Mouse (Mus musculus): ENCODE results near the gene Unc5cl. TPM values are rescaled to one million over a fixed set of nuclear protein-coding genes. Genes with fewer than 3 reads are reported as not detected.
"Not testable (repeated sequence)": the region's sequence is repeated elsewhere in the genome, so short reads cannot be mapped to it uniquely, and the experiment has no call there.

Unc5cl gene
- total RNA-seq, 2 experiments from 2014 or later: 47.0 to 60.7 TPM

DNA sequence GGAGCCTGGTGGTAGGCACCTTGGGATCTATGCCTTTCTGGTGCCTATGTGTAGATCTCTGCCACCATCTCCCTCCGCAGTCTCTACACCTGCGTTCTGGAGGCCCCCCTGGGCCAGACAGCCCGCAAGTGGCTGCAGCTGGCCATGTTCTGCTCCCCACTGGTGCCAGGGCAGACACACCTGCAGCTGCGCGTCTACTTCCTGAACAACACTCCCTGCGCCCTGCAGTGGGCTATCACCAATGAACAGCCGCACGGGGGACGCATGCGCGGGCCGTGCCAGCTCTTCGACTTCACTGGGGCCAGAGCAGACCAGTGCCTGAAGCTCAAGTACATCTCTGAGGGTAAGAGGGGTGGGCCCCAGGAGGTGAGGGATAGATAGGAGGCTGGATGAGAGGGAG, 7.4 kb downstream of the Unc5cl start:
- ATAC-seq (replicated peaks; ENCODE audit: low FRiP score, poor library complexity, severe bottlenecking): peak; percentile 64

DNA sequence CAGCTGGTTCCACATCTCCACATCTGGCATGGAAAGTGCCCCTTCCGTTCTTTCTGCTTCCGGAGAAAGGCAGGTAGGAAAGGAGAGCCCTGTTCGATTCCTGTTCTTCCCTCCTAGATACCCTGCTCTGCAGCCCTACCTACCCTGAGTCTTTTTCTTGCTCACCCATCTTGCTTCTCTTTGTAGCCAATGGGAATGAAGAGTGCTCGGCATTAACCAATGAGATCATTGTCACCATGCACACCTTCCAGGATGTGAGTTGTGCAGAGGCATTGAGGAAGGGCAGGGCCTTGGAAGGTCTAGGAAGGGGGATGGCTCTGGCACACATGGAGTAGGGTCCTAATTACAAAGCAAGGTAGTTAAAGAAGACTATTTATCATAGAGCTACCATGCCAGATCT, 8.7 kb downstream of the Unc5cl start:
- no peak for ATAC-seq (replicated peaks; ENCODE audit: low FRiP score, poor library complexity, severe bottlenecking)

DNA sequence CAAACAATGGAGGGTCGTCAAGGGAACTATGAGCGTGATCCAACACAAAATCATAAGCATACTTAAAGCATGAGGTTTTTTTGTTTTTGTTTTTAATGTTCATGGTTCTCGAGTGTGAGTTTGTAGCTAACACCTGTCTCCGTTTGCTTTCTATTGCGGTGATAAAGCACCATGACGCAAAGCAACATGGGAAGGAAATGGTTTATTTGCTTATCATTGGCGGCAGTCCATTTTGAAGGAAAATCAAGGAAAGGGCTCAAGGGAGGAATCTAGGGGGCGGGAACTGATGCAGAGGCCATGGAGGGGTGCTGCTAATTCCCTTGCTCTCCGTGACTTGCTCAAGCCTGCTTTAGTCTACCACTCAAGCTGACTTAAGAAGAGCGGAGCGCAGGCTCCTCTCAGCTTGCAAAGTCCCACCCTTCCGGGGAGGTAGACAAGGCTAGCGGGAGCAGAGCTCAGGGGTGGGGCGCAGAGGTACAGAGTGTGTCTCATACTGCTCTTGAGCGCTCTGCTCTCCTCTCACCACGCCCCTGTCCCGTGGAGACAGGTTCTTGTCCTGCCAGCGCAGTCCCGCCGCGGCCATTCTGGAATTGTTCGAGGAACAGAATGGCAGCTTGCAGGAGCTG, 12.2 kb downstream of the Unc5cl start:
- peak; percentile 70 for ATAC-seq (replicated peaks; ENCODE audit: low FRiP score, poor library complexity, severe bottlenecking)

DNA sequence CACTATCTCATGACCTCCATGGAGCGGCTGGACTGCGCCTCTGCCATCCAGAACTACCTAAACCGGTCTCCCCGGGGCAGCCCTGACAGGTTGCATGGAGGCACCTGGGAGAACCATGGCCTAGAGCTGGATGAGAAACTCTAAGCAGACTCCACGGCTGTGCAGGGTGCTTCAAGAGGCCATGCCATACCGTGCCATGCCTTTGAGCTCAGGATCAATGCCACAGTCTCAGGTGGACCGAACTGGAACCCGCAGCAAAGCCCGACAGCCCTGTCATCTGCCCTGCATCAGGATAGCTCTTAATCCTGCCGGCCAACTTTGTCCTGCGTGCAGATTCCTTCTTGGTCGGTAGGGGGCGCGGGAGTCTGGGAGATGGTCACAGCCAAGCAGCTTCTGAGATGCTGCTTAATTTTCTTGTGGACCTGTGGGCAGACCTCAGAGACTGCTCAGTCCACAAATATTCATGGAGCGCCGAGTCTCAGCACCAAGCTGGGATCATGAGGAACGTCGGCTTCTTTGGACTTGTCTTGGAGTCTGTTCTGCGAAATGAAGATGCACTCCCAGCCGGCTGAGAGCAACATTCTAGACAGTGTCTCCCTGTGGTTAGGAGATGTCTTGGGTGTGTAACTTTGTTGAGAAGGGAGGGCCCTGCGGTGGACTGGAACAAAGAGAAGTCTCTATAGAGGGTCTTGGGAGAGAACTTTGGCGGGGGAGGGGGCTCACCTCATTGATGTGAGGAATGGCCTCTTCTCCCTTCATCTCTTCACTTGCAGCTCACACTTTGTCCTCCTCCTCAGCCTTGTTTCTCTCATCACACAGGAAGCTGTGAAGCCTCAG, 12.9 kb downstream of the Unc5cl start:
- ATAC-seq (replicated peaks; ENCODE audit: low FRiP score, poor library complexity, severe bottlenecking): peak; percentile 86

DNA sequence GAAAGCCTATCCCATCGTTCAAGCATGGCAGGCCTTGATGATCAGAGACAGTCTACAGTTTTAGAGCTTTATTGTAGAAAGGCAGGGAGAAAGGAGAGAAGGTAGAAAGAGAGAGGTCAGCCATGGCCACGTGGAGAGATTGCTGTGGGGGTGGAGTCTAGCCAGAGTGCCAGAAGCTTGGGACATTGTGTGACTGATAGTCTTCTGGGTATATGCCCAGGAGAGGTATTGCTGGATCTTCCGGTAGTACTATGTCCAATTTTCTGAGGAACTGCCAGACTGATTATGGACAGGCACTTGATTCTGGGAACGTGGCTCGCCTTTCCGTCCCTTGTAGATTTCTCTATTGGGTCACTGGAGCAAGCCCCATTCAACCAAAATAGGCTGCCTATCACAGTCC, 19.6 kb downstream of the Unc5cl start:
- ATAC-seq (replicated peaks; ENCODE audit: low FRiP score, poor library complexity, severe bottlenecking): not testable (repeated sequence)

DNA sequence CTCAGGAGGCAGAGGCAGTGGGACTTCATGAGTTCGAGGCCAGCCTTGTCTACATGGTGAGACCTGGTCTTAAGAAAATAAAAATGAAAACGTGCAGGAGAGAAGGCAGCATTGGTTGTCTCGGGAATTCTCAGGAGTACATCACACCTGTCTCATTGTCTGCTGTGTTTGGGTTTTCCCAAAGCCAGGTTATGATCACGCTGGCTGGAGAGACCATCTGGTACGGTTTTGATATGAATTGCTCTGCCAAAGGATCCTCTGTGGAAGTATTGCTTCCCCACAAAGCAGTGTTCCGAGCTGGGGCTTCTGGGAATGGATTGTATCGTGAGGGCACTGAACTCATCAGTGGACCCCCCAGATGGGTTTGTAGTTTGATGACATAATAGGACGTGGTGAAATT, 20.7 kb downstream of the Unc5cl start:
- no peak for ATAC-seq (replicated peaks; ENCODE audit: low FRiP score, poor library complexity, severe bottlenecking)

DNA sequence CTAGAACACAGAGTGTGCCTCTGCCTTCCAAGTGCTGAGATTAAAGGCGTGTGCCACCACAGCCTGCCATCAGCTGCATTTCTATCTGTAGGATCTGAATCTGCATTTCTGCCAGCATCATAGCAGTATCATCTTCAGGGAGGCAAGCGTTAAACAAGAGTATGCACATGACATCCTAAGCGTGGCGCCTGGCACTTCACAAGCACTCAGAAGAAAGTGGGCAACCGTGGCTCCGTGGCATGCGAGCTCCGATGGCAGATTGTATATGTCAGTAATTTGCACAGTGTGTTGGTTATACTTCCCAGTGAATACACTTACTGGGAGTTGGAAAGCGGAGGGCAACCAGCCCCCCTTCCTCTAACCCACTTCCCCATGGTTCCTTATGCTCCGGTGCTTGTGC, 25.3 kb downstream of the Unc5cl start:
- ATAC-seq (replicated peaks; ENCODE audit: low FRiP score, poor library complexity, severe bottlenecking): no peak

DNA sequence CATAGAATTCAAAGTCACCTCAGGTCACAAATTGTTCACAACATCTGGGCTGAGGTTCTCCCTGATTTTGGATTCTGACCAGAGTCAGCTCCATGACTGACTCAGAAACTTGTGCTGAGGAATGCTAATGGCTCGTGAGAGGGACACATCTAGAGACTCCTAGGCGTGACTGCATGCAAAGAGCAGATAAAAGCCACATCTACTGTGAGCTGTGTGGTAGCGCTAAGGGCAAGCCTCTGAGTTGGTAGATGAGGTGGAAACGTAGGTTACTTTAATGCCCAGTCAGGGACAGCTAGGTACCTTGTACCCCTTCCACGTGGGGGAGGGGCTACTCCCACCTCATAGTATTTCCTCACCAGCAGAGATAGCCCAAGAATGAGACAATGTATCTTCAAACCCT, 29.1 kb downstream of the Unc5cl start:
- no peak; the same call in 1 of the 2 replicates for ATAC-seq (replicated peaks; ENCODE audit: low FRiP score, poor library complexity, severe bottlenecking)

DNA sequence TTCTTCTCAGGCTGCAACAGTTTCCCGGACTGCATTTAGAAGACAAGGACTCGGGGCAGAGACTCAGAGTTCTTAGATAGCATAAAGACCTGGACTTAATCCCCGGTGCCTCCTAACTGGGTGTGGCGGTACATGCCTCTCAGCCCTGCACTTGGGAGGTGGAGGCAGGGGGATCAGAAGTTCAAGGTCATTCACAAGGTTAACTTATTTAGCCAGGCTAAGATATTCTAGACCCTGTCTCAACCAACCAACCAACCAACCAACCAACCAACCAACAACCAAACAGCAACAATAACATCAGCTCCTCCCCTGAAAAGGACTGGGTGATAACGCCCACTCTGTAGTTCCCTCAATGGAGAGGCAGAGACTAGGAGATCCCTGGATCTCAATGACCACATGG, 29.5 kb downstream of the Unc5cl start:
- ATAC-seq (replicated peaks; ENCODE audit: low FRiP score, poor library complexity, severe bottlenecking): no peak

DNA sequence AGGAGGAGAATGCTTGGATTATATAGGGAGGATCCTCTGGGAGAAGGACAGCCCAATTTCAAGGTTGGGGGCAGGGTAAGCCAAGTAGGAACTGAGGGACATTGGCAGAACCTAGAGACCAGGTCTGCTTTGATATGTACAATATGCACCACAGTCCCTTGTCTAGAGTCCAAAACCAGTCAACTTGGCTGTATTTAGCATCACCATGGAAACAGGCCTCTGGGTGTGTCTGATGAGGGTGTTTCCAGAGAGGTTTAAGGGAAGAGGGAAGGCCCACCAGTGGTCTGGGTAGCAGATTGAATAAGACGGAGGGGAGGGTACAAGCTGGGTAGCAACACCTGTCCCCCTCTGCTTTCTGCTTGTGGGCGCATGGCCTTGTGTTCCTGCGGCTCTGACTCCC, 34.8 kb downstream of the Unc5cl start:
- ATAC-seq (replicated peaks; ENCODE audit: low FRiP score, poor library complexity, severe bottlenecking): no peak

DNA sequence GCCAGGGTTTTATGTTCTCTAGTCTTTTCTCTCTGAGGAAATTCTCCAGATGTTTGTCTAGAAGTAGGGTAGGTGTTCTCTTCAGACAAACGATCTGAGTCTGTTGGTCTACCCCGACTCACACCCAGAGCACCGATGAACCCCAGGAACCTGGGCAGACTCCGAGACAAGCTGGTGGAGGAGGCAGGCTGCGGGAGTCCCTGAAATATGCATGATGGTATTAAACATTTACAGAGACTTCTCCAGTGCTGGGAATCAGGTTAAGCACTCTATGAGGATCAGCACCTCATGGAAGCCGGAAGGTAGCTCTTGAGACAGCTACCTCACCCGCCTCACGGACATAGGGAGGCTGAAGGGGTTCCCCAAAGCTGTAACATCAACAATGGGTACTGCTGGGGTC, 37.9 kb downstream of the Unc5cl start:
- no peak for ATAC-seq (replicated peaks; ENCODE audit: low FRiP score, poor library complexity, severe bottlenecking)

DNA sequence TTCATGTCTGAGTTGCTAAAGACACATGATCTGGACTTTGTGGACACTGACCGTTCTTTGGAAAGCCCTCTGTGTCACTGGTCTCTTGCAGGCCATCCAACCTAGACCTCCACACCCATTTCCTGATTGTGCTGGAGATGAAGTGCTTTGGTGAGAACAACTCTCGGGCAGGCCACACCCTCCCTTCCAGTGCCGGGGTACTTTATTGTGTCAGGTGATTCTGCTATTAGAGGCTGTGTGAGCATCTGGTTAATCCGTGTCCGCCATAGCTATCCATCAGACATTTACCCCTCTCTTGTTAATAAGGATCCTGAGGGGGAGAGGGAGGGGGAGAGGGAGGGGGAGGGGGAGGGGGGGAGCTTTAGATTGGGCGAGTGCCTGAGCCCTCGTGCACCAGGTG, 38.9 kb downstream of the Unc5cl start:
- no peak for ATAC-seq (replicated peaks; ENCODE audit: low FRiP score, poor library complexity, severe bottlenecking)

DNA sequence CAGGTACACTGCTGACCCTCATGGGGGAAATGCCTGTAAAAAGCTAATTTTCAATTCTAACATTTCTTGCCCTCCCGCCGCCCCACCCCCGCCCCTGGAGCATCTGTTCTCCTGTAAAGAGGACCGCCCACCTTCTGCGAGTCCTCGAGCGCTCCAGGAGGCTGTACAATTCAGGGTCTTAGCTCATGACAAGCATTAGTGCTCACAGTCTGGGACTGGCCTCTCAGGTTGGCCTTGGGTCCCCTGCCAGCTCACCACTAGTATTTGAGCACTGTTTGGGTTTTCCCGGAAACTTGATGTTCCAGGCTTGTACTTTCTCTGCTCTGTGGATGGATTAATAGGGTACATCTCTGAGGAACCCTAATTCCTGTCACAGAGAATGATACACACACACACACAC, 39.3 kb downstream of the Unc5cl start:
- no peak for ATAC-seq (replicated peaks; ENCODE audit: low FRiP score, poor library complexity, severe bottlenecking)

DNA sequence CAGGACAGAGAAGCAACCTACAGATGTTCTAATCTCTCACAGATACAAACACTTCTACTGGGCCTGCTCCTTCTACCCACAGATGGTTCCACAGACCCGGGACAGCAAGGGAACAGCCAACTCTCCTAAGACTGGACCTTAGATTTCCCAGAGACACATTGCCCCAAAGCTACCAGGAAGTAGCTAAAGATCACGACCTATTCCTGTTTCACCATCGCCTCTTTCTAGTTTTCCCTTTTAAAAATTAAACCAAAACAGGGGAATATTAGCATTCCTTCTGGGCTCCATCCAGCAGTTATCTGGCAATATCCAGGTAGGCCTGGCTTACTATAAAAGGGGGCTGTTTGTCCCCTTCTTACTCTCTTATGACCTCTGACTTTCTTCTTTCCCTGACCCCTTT, 43.3 kb downstream of the Unc5cl start:
- no peak for ATAC-seq (replicated peaks; ENCODE audit: low FRiP score, poor library complexity, severe bottlenecking)

DNA sequence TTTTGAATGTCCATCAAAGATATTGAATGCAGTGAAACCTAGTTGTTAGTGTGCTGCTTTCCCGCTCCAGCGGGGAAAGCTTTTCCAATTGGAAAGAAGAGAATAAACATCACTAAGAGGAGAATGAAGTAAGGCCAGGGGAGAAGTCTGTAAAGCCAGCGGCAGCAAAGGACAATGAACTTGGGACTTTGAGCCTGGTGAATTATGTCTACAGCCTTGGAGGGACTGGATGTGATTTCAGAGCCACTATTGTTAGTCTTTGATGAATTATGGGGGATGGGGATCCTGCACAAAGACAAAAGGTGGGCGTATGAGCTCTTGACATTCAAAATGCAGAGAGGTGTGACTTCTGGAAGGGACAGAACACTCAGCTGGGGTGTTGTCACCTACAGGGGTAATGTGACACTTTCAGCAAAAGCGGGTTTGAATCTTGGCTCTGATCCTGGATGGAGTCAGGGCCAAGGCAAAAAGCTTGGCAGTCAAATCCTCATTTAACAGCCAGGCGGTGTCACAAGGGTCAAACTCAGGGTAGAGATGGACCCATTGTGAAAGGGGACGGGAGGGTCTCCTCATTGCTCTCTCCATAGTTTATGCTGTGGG, 46.2 kb downstream of the Unc5cl start:
- no peak for ATAC-seq (replicated peaks; ENCODE audit: low FRiP score, poor library complexity, severe bottlenecking)

DNA sequence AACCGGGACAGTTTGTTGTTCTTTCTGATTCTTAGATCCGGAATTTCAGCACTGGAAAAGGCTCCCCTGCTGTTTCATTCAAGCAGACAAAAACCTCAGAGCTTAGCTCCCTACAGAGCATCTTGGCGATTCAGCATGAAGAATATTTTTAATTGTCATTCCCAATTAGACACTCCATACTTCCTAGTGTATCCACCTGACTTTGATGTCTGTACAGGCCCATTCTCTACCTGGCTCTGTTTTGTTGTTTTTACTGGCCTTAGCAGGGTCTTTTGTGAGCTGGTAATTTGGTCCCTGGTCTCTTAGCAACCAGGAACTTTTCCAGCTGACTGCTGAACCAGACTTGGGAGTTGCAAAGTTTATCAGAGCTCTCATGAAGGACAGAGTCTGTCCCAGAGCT, 50.3 kb downstream of the Unc5cl start:
- ATAC-seq (replicated peaks; ENCODE audit: low FRiP score, poor library complexity, severe bottlenecking): no peak

DNA sequence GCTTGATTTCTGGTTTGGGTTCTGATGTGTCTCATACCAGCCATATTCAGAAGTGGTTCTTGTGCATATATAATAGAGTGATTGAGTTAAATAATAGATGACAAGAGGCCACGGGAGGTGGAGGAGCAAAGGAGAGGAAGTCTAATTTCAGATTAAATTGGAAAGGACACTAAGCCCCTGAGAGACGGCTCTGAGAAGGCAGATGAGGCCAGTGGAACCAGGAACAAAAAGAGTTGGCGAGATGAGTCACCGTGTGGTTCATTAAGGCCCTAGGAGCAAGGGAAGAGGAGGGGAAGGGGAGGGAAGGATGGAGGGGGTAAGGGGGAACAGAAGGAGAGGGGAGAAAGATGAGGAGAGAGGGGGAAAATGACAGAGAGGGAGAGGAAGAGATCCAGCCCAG, 52.3 kb downstream of the Unc5cl start:
- ATAC-seq (replicated peaks; ENCODE audit: low FRiP score, poor library complexity, severe bottlenecking): no peak

DNA sequence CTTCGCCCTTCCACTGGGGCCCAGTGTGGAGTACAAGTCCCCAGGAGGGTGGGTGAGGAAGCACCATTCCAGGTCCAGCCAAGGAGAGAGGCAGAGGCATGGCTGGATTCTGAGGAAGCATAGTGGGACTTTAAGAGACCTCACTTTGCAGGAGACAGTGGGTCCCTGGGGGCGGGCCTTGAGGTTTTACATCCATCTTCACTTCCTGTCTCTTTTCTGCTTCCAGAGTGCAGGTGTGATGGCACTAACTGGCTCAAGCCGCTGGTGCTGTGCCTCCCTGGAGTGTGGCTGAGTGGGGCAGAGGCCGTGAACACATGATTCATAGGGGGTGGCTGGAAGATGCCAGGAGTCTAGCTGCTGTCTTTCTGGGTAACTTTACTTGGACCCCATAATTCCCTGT, 54.9 kb downstream of the Unc5cl start:
- no peak for ATAC-seq (replicated peaks; ENCODE audit: low FRiP score, poor library complexity, severe bottlenecking)

DNA sequence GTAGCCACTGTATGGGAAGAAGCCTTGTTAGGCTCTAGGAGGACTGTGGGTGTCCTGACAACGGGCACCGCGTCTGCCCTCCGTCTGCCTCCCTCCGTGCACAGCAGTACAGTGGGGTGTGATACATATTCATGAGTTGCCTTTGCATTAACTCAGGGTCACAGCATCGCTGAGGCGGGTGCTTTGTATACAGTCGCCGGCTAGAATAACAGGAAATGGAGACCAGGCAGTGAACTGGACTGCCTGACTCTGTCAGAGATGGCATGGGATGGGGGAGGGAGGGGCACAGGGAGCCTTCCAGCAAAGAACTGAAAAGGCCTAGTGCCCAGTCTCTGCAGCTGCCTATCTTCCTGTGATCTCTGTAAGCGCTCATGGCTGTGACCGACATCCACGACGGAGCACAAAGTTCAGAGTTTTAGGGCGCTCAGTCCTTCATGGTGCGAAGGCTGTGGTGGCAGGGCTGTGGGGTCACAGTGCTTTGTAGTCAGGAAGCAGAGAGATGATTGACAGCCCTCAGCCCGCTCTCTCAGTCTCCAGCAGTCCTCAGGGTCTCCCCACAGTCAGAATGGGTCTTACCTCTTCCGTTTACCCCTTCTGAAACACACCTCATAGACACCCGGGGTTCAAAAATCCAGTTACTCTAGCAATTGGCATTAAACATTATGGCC, 58.0 kb downstream of the Unc5cl start:
- no peak for ATAC-seq (replicated peaks; ENCODE audit: low FRiP score, poor library complexity, severe bottlenecking)

DNA sequence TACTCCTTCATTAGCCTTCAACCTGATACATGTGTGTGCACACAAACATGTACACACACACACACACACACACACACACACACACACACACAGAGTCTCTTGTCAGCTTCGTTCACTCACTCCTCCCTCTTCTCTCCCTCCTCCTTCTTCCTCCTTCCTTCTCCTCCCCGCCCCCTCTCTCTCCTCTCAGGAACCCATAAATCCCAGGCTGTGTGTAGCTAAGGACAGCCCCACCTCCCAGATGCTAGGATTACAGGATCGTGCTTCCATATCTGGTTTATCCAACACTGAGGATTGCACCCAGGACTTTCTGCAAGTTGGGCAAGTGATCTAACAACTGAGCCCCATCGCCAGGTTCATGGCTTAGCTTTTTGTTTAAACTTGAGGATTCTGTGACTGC, 59.9 kb downstream of the Unc5cl start:
- ATAC-seq (replicated peaks; ENCODE audit: low FRiP score, poor library complexity, severe bottlenecking): no peak

DNA sequence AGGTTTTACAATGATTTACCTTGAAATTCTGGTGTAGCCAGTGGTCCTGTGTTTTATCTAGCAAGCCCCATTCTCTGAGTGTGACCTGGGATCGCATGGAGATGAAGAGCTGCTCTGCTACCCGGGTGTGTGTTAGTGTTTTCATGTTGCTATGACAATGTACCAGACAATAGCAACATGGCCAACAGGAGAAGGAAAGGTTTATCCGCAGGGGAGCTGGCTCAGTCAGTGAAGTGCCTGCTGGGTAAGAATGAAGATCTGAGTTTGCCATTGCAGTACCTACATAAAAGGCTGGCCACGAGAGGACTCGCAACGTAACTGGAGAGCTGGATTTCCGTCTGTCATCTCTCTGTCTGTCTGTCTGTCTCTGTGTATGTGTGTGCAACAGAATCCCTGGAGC, 64.3 kb downstream of the Unc5cl start:
- no peak for ATAC-seq (replicated peaks; ENCODE audit: low FRiP score, poor library complexity, severe bottlenecking)

Data from erythroblast, adult 5-6 weeks (primary cell).